Mouse (Mus musculus): Measurements from ENCODE around the gene Parva. TPM values are rescaled to one million over a fixed set of nuclear protein-coding genes. Genes with fewer than 3 reads are reported as not detected.

Gene Parva
- total RNA-seq, 2 experiments from 2014 or later = 0.84 TPM; not detected in 1

DNA sequence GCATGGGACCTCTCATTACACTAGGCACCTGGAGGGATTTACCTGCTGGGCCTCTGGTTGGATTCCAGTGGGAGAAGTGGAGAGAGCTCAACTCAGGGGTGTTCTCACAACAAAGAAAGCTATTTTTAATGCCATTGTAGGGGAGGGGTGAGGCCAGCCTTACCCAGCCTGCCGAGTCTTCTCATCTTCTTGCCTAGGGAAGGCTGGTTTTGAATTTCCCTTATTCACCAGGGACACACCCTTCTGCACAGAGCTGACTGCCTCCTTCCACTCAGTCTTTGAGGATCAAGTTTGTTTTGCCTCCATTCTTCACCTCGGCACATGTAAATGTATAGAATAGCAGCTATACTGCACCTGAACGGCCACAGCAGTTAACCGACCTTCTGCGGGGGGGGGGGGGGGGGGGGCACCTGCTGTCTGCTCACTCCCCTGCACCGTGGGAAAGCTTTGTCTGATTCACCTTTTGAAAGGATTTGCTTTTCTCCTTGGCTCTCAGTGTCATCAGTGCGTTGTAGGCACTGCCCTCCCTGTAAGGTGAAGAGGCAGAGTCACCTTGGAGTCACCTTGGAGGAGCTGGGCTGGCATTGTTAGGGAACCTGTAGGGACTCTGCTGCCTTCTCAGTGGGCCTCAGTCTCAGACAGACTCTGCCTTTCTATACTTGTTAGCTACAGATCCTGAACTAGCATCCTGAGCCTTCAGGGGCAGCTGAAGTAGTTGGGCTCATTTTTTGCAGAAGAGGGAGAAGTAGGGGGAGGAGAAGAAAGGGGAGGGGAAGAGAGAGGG, 10.4 kb upstream of the Parva start:
- ATAC-seq (replicated peaks; ENCODE audit: low FRiP score, poor library complexity, severe bottlenecking) = no peak

DNA sequence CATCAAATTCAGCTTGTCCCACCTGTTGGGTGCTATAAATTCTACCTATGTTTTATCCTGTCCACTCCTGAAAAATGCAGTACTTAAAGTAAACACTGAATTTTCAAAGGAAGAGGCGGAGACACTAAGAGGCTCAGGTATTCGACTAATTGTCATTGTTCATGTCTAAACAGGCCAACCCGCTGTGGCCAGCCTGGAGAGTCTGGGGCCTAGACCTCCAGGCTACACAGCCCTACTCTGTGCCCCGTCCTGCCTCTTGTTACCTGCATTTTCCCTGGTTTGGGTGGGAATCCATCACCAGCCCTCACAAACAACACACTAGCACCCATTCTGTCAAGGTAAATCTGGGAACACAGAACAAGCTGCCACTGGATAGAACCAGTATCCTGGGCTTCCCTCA, 9.7 kb upstream of the Parva start:
- no peak for ATAC-seq (replicated peaks; ENCODE audit: low FRiP score, poor library complexity, severe bottlenecking)

DNA sequence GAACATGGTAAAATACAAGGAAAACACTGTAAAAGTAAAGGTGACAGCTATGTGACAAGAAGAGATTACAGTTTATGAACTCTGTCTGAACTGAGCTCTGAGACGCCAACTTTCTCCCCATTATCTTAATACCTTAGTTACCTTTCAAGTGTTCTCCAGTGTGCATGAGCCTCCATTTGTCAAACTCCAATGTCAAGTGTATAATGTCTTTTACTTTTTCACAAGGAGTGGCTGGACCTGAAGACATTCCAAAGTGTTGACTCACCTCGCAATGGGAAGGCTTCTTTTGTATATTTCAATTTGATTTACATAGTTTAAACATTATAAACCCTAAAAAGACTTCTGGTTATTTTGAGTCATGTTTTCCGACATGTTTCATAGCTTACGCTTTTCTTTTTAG, 3.9 kb upstream of the Parva start:
- ATAC-seq (replicated peaks; ENCODE audit: low FRiP score, poor library complexity, severe bottlenecking) = no peak

DNA sequence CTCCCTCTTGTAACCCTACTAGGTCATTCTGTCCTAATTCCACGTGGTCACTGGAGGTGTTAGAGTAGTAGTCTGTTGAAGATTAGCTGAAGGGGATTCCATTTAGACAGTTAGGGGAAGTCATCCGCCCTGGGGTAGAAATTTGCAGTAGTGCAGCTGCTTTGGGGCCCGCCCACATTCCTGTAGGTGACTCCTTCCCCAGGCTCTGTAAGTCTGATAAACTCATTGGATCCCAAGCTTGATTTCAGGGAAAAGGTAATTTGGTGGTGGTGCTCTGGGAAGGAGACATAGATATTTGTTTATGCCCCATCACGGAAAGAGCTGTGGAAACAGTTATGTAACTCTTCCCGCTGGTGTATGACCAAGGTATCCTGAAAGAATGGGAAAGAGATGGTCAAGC, 494 bp upstream of the Parva start:
- ATAC-seq (replicated peaks; ENCODE audit: low FRiP score, poor library complexity, severe bottlenecking) = no peak

DNA sequence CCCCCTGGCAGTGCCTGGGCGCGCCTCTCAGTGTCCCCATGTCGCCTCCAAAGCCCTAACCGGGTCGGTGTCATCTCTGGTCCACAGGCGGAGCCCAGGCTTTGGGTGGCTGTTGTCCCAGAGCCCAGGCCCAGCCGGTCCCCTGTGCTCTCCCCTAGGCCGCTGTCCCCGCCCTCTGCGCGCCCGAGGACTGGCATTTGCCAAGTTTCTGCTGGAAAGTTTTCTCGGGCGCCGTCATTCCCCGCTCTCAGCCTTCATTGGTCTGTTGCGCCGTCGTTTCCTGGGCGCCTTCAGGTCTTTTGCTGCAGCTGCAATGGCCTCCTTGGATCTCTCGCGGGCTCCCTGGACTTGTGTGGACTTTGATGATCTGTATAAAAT, 842 bp downstream of the Parva start:
- ATAC-seq (replicated peaks; ENCODE audit: low FRiP score, poor library complexity, severe bottlenecking) = no peak

DNA sequence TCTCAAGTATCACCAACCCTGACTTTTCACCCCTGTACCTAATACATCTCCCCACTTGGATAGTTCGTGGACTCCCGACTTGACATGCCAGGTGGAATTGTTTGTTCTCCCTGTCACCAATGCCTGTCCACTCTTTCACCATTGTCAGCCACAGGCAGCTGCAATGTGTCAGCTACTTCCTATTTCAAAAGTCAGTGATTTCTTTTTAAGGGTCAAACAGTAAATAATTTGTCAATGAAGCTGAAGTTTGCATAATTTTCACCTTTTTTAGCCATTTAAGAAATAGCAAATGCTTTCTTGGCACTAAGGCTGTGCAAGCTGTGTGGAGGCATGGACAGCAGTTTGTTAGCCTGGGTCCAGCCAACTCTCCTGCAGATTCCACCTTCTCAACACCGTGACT, 12.5 kb downstream of the Parva start:
- no peak for ATAC-seq (replicated peaks; ENCODE audit: low FRiP score, poor library complexity, severe bottlenecking)

DNA sequence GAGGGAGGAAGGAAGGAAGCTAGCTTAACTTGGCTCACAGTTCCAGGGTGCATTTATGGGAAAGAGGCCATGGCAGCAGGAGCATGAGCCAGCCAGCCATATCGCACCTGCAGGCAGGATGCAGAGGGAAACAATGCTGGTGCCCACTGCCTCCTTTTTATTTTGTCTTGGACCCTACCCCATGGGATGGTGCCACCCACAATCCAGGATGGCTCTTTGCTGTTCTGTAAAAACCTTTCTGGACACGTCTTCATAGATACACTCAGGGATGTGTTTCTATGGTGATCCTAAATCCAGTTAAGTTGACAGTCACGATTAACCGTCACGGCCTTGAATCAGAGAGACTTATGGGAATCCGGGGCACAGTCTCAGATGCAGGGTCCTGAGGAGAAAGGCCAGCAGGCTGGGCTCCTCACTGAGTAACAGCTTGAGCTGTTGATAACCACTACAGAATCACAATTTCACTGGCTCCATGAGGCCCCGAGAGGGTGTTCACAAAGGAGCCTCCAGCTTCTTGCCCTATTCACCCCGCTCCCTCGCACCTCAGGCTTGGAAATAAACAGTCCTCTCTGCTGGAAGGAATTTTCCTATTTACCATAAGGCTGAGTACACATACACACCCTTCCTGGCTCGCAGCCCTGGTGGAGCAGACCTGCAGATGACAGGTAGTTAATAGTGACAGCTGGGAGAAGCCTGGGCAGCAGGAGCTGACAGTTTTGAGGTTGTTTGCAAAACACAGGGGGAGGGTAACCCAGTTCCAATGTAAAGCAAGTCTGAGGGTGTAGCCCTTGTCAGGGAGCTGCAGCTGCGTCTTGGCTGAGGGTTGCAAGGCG, 17.1 kb downstream of the Parva start:
- ATAC-seq (replicated peaks; ENCODE audit: low FRiP score, poor library complexity, severe bottlenecking) = no peak

DNA sequence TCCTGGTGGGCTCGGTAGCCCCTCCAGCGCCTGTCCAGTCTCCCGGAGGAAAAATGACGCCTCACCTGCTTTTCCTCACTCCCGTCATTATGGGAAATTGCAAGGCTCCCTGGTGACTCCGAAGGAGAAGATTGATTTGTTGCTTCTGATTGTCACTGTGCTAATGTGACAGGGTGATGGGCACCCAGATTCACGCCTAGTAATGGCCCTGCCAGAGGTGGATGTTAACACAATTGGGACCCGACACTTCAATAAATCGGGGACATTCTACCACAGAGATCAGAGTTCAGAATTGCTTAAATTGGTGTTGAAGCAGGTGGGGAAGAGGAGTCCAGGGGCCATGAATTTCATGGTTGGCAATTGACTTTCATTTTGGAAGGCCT, 17.7 kb downstream of the Parva start:
- no peak for ATAC-seq (replicated peaks; ENCODE audit: low FRiP score, poor library complexity, severe bottlenecking)

DNA sequence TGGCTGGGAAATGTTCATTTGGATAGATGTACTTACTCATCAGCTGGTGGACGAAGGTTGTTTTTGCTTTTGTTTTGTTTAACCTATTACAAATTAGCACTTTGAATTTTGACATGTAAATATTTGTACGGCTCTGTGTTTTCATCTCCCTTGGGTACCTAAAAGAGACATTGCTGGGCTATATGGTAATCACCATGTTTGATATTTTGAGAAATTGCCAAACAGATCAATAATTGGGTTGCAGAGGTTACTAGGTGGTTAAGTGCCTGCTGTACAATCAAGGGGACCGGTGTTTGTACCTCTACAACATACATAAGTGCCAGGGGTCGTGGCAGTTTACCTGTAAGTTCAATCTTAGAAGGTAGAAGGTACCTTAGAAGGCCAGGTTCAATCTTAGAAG, 19.2 kb downstream of the Parva start:
- no peak for ATAC-seq (replicated peaks; ENCODE audit: low FRiP score, poor library complexity, severe bottlenecking)

DNA sequence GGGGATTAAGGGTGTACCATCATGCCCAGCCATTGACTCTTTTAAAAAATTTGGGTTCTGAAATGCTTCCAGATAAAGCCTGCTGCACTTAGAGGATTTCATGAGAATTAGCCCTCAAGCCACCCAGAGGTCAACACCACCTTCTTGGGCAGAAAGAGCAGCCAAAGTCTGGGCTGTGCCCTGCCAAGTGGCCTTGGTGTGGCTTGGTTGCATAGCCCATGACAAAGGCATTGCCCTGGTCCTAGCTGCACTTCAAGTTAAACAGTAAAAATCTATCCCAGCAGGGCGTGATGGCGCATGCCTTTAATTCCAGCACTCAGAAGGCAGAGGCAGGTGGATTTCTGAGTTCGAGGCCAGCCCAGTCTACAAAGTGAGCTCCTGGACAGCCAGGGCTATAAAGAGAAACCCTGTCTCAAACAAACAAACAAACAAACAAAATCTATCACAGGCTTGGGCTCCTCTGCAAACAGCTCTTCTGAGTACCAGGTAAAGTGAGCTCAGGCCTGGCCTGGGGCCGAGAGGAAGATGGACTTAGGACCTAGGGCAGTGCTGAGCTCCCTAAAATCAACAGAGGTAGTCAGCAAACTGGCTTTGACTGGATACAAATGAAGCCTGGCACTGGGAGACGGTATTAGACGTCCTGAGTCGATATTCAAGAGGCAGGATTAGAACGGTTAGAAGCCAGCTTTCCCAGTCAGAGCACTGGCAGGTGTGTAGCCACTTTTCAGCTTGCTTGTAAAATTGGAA, 22.8 kb downstream of the Parva start:
- no peak for ATAC-seq (replicated peaks; ENCODE audit: low FRiP score, poor library complexity, severe bottlenecking)

DNA sequence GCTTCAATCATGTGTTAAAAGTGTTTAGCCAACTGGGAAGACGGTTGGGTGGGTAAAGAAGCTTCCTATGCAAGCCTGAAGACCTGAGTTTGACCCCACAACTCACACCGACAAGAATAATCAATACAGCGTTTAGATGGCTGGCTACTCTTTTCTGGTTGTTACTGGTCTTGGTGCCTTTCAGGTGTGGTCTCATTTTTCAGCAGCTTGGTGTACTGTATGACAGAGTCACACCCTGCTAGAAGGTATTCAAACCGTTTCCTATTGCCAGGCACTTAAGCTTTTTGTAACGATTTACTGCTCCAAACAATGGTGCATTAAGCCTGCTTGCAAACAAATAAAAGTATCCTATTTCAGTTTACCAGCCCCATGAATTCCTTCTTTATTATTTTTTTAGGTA, 25.2 kb downstream of the Parva start:
- ATAC-seq (replicated peaks; ENCODE audit: low FRiP score, poor library complexity, severe bottlenecking) = no peak

DNA sequence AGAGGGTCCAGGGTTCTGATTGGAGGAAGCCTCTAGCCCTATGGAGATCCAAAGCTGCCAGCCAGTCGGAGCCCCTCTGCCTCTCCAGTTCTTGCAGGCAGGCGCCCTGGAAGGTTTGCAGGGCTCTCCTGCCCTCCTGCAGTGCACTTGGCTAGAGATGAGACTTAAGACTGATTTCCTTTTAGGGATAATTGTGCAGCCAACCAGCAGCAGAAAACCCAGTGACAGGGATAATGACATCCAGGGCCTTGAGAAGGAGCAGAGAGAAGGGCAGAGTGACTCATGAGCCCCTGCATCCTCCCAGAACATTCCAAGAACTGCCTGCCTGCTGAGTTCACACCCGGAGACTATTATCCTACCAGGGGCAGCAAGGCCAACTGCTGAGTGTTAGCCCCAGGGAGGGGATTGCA, 26.5 kb downstream of the Parva start:
- ATAC-seq (replicated peaks; ENCODE audit: low FRiP score, poor library complexity, severe bottlenecking) = no peak

DNA sequence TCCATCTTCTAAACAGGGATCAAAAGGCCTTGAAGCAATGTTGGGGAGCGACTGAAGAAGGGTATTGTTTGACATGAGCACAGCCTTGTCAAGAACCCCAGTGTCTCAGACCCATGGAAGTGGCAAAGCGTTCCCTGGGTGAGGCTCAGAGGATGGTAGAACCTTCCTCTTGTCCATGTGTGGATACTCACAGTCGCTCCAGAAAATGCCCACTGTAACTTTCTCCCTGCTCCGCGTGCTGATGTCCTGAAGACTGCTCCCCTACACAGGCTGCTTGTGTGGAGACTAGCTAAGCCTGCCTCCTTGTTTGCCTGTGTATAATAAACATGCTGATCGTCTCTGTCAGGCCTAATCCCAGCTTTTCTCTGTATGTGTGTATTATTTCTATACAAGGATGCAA, 27.1 kb downstream of the Parva start:
- ATAC-seq (replicated peaks; ENCODE audit: low FRiP score, poor library complexity, severe bottlenecking) = no peak

DNA sequence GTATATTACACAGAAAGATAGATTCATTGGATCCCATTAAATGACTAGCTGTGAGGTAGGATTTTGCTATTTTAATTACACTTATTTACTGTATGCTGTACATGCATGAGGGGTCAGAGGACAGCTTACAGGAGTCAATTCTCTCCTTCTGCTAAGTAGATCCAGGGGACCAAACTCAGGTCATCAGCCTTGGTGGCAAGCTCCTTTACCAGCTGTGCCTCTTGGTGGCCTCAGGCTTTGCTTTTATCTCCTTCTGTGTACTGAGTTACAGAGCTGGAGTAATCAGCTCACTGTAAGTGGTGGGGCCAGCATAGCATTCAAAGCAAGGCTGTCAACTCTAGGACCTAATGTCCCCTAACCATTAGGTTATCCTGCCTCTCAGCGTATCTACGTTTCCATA, 27.6 kb downstream of the Parva start:
- no peak for ATAC-seq (replicated peaks; ENCODE audit: low FRiP score, poor library complexity, severe bottlenecking)

DNA sequence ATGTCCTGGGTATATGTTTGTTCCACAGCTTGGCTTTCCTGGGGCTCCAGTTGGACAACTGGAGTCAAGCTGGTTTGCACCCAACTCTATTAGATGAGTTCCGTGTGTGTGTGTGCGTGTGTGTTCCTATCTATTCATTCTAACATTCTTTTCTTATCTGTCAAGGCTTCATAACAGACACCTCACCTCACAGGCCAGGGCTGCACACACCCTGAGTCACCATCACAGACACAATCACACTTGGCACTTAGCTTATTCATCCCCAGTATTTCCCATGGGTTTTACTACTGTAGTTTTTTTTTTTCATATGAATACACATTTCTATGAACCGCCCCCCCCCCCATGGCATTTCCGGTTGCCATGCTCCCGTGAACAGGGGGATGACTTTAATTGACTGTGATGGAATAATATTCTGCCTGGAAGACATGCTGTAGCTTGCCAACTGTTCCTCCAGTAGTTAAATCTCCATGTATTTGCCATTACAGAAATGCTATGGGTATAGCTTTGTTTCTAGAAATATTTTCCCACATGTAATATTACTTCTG, 28.3 kb downstream of the Parva start:
- no peak for ATAC-seq (replicated peaks; ENCODE audit: low FRiP score, poor library complexity, severe bottlenecking)

DNA sequence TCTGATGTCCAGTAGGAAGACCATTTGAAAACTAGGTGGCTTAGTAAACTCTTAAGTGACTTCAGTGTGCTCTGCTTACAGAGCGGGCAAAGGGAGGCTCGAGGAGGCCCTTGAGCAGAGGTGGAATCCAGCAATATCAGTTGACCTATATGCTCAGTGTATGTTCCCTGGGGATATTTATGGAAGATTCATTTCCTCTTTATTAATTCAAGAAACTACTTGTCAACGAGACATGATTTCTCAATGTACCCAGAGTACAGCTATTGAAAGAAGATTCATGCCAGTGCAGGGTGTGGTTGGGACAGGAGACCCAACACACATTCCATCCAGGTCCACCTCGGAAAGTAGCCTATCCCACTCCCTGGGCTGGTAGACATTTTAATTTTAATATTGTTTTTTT, 30.1 kb downstream of the Parva start:
- no peak for ATAC-seq (replicated peaks; ENCODE audit: low FRiP score, poor library complexity, severe bottlenecking)

DNA sequence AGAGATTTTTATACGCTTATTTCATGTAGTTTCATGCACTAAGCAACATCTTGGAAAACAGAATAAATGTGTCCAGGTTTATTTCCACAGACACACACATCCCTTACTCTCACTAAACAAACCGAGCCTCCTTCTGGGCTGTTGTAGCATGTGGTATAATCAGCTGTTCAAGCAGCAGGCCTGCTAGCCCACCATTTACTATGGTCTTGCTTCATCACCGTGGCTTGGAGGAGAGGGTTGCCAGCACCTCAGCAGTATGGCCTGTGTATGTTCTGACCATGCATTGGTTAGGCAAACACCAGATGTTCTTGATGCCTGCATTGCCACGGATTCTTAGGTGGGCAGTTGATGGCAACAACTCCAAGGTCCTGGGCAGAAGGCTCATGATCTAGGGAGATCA, 30.6 kb downstream of the Parva start:
- ATAC-seq (replicated peaks; ENCODE audit: low FRiP score, poor library complexity, severe bottlenecking) = no peak

DNA sequence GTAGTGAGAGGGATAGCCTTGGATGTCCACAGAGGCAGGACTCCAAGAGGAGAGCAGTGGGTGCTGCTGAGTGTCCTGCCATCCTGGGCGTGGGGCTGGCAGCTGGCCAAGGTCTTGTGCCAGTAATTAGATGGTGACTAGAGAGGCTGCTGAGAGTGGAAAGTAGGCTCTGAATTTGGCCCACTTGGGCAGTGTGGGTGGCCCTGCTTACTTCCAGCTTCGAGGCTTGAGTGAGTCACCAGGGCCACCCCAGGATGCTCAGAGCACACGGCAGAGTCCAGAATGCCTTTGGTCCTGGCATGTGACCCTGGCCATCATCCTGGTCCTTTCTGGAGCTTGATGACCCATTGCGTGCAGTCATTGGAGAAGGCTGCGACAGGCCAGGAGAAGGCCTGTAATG, 31.1 kb downstream of the Parva start:
- no peak for ATAC-seq (replicated peaks; ENCODE audit: low FRiP score, poor library complexity, severe bottlenecking)

DNA sequence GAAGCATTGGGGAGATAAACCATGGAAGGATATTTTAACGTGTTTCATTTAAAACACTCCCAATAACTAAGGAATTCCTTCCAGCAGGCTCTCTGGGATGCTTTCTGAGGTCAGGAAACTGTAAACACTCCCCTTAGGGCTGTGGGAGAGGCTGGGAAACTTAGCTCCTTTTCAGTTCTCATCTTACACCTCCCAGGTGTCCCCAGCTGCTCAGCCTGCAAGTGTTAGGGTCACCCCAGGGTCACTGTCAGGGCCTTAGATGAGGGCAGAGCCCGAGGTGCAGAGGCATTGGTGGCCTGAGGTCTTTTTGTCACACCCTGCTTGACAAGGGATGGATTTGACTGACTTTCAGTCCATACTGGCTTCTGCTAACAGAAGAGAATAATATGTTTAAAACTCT, 35.8 kb downstream of the Parva start:
- ATAC-seq (replicated peaks; ENCODE audit: low FRiP score, poor library complexity, severe bottlenecking) = no peak

DNA sequence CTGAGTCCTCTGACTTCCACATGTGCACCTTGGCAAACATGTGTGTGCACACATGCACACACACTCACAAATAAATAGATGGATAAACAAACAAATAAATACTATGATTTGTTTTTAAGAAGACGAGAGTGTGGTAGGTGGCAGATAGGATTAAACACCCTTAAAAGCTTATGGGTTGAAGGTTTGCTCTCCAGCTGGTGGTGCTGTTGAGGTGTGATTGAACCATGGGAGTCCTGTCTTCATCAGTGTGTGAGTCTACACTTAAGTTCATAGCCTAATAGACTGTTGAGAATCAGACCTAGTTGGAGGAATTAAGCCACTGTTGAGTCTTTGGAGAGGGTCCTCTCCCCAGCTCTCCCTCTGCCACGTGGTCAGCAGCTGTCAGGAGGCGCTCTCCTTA, 38.6 kb downstream of the Parva start:
- ATAC-seq (replicated peaks; ENCODE audit: low FRiP score, poor library complexity, severe bottlenecking) = no peak

DNA sequence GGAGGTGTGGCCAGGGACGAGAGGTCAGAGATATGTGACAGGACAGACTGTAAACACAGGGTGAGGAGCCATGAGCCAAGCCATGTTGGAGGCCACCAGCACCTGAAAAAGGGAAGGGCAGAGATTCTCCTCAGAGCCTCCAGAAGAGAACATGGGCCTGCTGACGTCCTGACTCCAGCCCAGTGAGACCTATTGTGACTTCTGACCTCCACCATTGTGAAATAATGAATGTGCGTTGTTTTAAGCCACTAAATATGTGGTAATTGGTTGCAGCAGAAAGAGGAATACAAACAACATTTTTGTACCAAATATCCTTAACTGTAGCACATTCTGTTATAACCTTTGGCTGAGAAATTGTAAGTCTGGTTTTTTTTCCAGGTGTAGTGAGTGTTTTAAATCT, 39.5 kb downstream of the Parva start:
- no peak for ATAC-seq (replicated peaks; ENCODE audit: low FRiP score, poor library complexity, severe bottlenecking)

Data from erythroid progenitor cell, adult 5-6 weeks (primary cell).